In the genomic region with DNA sequence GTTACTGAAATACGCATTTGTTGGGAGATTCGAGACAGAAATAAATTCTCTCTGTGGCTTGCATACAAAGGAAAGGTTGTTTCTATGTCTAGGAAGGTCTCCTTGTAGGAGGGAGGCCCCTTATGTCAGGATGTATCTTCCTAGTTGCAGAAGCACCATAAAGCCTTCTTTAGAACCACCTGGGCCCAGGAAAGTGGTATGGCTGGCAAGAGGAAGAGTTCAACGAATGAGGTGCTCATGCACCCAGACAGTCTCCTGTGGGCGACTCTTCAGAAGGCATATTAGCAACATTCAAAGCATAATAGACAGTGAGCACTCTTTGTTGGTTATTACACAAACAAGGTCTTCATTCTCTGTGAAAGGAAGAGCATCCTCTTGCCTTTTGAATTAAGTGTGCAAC, we compare ENCODE assay signal across 8 mouse cellular contexts. TPM values are rescaled to one million over a fixed set of nuclear protein-coding genes. Genes with fewer than 3 reads are reported as not detected.
DNase-seq lines count a peak whose midpoint lies in the region; ATAC-seq lines count a peak whose summit lies in the region.
"Had no signal": no experiment of that assay in that cellular context is flagged by ENCODE, and none has a peak within 500 bp of the region (broad histone marks: within the 10 kb centered on the region; RNA-seq: fewer than 3 reads in every experiment).

No protein-coding gene starts in this region.

- H3K27ac ChIP-seq in heart, embryonic 14.5 days (replicated peaks in 1 of 2; ENCODE audit: control insufficient read depth in 1 of 2, insufficient read depth in 1 of 2, low read depth in 2 of 2, low read length in 2 of 2) = no peak overlapping the region
- H3K27ac ChIP-seq in forebrain, embryonic 13.5 days = peak overlapping the region; percentile 64
- peak overlapping the region; percentile 69; the same call in 1 of the 2 replicates for H3K27ac ChIP-seq in midbrain, embryonic 12.5 days (replicated peaks)
- H3K27ac ChIP-seq in liver, embryonic 12.5 days = no peak overlapping the region
- H3K27ac ChIP-seq: limb, embryonic 15.5 days had no signal

- DNase-seq in heart, postnatal 14 days = no peak
- peak; percentile 53 for DNase-seq in brain, adult 2 months (ENCODE audit: low read depth, low spot score)
- no peak for DNase-seq in embryo, embryonic 10 days (ENCODE audit: low spot score)

- peak overlapping the region; percentile 85 for H3K4me2 ChIP-seq in heart, embryonic 14.5 days (ENCODE audit: low read length)
- peak overlapping the region; percentile 83 for H3K4me2 ChIP-seq in forebrain, embryonic 13.5 days
- peak overlapping the region; percentile 74 for H3K4me2 ChIP-seq in midbrain, embryonic 12.5 days (replicated peaks)
- H3K4me2 ChIP-seq in liver, embryonic 12.5 days = no peak overlapping the region

- no peaks in the 10 kb centered on the region for H3K9me3 ChIP-seq in heart, embryonic 14.5 days (ENCODE audit: control insufficient read depth, low read length)
- no peaks in the 10 kb centered on the region for H3K9me3 ChIP-seq in forebrain, embryonic 13.5 days (replicated peaks)
- H3K9me3 ChIP-seq in midbrain, embryonic 12.5 days = no peaks in the 10 kb centered on the region
- no peaks in the 10 kb centered on the region for H3K9me3 ChIP-seq in liver, embryonic 12.5 days (replicated peaks)
- H3K9me3 ChIP-seq: limb, embryonic 15.5 days had no signal

- H3K27me3 ChIP-seq in heart, embryonic 14.5 days (ENCODE audit: control insufficient read depth, insufficient read depth, low read length) = peaks cover 34% of the 10 kb centered on the region
- peaks cover 6% of the 10 kb centered on the region; the same call in 1 of the 2 replicates for H3K27me3 ChIP-seq in forebrain, embryonic 13.5 days
- H3K27me3 ChIP-seq in midbrain, embryonic 12.5 days = peaks cover 23% of the 10 kb centered on the region
- peaks cover 38% of the 10 kb centered on the region for H3K27me3 ChIP-seq in liver, embryonic 12.5 days (replicated peaks)

- H3K4me1 ChIP-seq in heart, embryonic 14.5 days (ENCODE audit: control insufficient read depth in 2 of 2, insufficient read depth in 2 of 2, low read length in 2 of 2) = peaks cover 4 to 7% of the 10 kb centered on the region in 2 experiments; a peak in 1 of 4 replicates
- H3K4me1 ChIP-seq in forebrain, embryonic 13.5 days = peaks cover 17% of the 10 kb centered on the region
- H3K4me1 ChIP-seq in midbrain, embryonic 12.5 days = peaks cover 18% of the 10 kb centered on the region
- H3K4me1 ChIP-seq in liver, embryonic 12.5 days = no peaks in the 10 kb centered on the region

- 43% methylated on average over 4 of the region's 4 CpGs for WGBS in heart, embryonic 14.5 days
- WGBS in forebrain, embryonic 13.5 days = 33% methylated on average over 4 of the region's 4 CpGs
- WGBS in midbrain, embryonic 12.5 days = 41% methylated on average over 4 of the region's 4 CpGs
- WGBS in liver, embryonic 12.5 days (ENCODE audit: insufficient replicate concordance) = 24% methylated on average over 4 of the region's 4 CpGs

- peak overlapping the region in 1 of 2 experiments; percentile 45; a peak in 1 of 4 replicates for H3K4me3 ChIP-seq in heart, embryonic 14.5 days (ENCODE audit: control insufficient read depth in 1 of 2, insufficient read depth in 1 of 2, low read depth in 1 of 2, low read length in 2 of 2)
- H3K4me3 ChIP-seq in forebrain, embryonic 13.5 days = peak overlapping the region; percentile 45
- peak overlapping the region; percentile 46 for H3K4me3 ChIP-seq in midbrain, embryonic 12.5 days
- H3K4me3 ChIP-seq in liver, embryonic 12.5 days = no peak overlapping the region

- ATAC-seq in heart, embryonic 14.5 days (ENCODE audit: insufficient number of reproducible peaks, insufficient read depth, low FRiP score, low read depth) = no peak
- no peak for ATAC-seq in forebrain, embryonic 13.5 days
- ATAC-seq in midbrain, embryonic 12.5 days (ENCODE audit: low FRiP score, low read depth) = no peak
- no peak for ATAC-seq in liver, embryonic 12.5 days

- intact Hi-C loops in heart, postnatal 14 days (cut with DNase I) = no loop called here

- H3K9ac ChIP-seq in heart, embryonic 14.5 days (ENCODE audit: low read length) = no peak overlapping the region
- peak overlapping the region; percentile 57; the same call in 1 of the 2 replicates for H3K9ac ChIP-seq in forebrain, embryonic 13.5 days
- peak overlapping the region; percentile 56; the same call in 1 of the 2 replicates for H3K9ac ChIP-seq in midbrain, embryonic 12.5 days (replicated peaks)
- H3K9ac ChIP-seq in liver, embryonic 12.5 days = no peak overlapping the region
- H3K9ac ChIP-seq: limb, embryonic 15.5 days had no signal

- H3K36me3 ChIP-seq in heart, embryonic 14.5 days (ENCODE audit: control insufficient read depth, insufficient read depth, low read length) = no peaks in the 10 kb centered on the region
- H3K36me3 ChIP-seq in forebrain, embryonic 13.5 days (ENCODE audit: poor library complexity, severe bottlenecking) = no peaks in the 10 kb centered on the region
- H3K36me3 ChIP-seq in midbrain, embryonic 12.5 days = no peaks in the 10 kb centered on the region
- H3K36me3 ChIP-seq in liver, embryonic 12.5 days = no peaks in the 10 kb centered on the region
- H3K36me3 ChIP-seq: limb, embryonic 15.5 days had no signal

RNA-seq across cellular contexts. Expression of gene Erich3, which starts 1.0 kb away (rescaled TPM):
- 0.23 and 0.39 TPM in 2 replicates for polyA plus RNA-seq in heart, embryonic 14.5 days (2014; fragmentation: Nextera tagmentation; extraction: Ambion mirVana)
- under 1 TPM; 0.05 to 0.22 TPM for total RNA-seq in heart, postnatal 14 days (2021)
- 0.70 and 0.79 TPM in 2 replicates for polyA plus RNA-seq in forebrain, embryonic 13.5 days (2015; fragmentation: Nextera tagmentation; extraction: Ambion mirVana)
- 0.77 and 1.7 TPM in 2 replicates for polyA plus RNA-seq in midbrain, embryonic 12.5 days (2016; fragmentation: Nextera tagmentation; extraction: Ambion mirVana)
- not detected in 2 replicates for polyA plus RNA-seq in liver, embryonic 12.5 days (2016; fragmentation: Nextera tagmentation; extraction: Ambion mirVana)

Comparison
In these comparisons a context has a peak if more than half of its experiments do, and no peak if none do; other contexts are left out.
1. H3K27ac ChIP-seq: peak in forebrain, embryonic 13.5 days (single experiment) and midbrain, embryonic 12.5 days (single experiment); none in heart, embryonic 14.5 days (0 of 2) and liver, embryonic 12.5 days (single experiment).
2. H3K9ac ChIP-seq: peak in forebrain, embryonic 13.5 days (single experiment) and midbrain, embryonic 12.5 days (single experiment); none in heart, embryonic 14.5 days (single experiment) and liver, embryonic 12.5 days (single experiment).